Mouse (Mus musculus): Measurements from ENCODE around the gene C330021F23Rik. TPM values are rescaled to one million over a fixed set of nuclear protein-coding genes. Genes with fewer than 3 reads are reported as not detected.
A peak's percentile ranks its signal among the peaks of the same experiment; 100 is the strongest.
"Not testable (repeated sequence)": the region's sequence is repeated elsewhere in the genome, so short reads cannot be mapped to it uniquely, and the experiment has no call there.

Gene C330021F23Rik
- polyA plus RNA-seq, 1 experiment from 2014 or later: 5.4 TPM

DNA sequence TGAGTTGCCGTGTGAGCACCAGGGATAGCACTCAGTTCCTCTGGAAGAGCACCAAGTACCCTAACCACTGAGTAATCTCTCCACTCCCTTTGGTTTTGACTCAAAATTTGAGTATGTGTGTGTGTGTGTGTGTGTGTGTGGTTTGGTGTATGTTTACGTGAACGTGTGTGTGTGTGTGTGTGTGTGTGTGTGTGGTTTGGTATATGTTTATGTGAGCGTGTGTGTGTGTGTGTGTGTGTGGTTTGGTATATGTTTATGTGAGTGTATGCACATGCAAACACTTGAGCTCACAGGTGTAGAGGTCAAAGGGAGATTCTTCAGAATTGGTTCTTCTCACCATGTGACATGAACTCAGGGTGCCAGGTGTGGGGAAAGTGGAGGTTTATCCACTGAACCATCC lies 11.7 kb upstream of the C330021F23Rik start:
- 54% methylated on average over 4 of the region's 4 CpGs for WGBS

DNA sequence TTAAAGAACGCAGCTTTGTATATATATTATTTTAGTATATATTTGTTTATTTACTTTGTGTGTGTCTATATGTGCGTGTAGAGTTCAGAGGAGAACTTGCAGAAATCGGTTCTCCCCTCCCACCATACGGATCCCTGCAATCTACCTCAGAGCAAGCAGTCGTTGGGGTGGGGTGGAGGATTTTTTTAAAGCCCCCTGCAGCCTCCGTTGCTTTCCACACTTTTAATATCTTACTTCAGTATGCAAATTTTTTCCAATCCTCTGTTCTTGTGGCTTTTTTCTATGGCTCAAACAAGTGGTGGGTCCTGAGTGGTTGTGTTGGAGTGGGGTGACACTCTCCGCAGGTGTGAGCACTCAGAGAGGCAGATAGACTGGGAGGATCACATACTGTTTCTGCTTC lies 588 bp downstream of the C330021F23Rik start:
- Histone ChIP-seq H3K9ac (no peak overlapping the region; the same call in 1 of the 2 replicates), H3K27ac (no peak overlapping the region), H3K36me3 (no peaks in the 10 kb centered on the region), H3K4me1 (replicated peaks) (peaks cover 9% of the 10 kb centered on the region), H3K27me3 (no peaks in the 10 kb centered on the region), H3K9me3 (replicated peaks) (no peaks in the 10 kb centered on the region), H3K4me2 (peak overlapping the region; percentile 59), H3K4me3 (peak overlapping the region; percentile 41)
- 14% methylated on average over 7 of the region's 7 CpGs for WGBS
- ATAC-seq (replicated peaks; ENCODE audit: insufficient number of reproducible peaks, insufficient read depth, low FRiP score, low read depth): no peak

More for the DNA sequence above, 11.7 kb upstream of the C330021F23Rik start:
- Histone ChIP-seq H3K4me1 (replicated peaks) (no peaks in the 10 kb centered on the region), H3K27ac (no peak overlapping the region), H3K4me2 (no peak overlapping the region), H3K4me3 (no peak overlapping the region), H3K36me3 (no peaks in the 10 kb centered on the region), H3K9ac (no peak overlapping the region), H3K27me3 (0 out of 2 replicates have a peak, but pooled peaks cover 4% of the 10 kb centered on the region), H3K9me3 (replicated peaks) (no peaks in the 10 kb centered on the region)
- peak; percentile 84 for ATAC-seq (replicated peaks; ENCODE audit: insufficient number of reproducible peaks, insufficient read depth, low FRiP score, low read depth)

DNA sequence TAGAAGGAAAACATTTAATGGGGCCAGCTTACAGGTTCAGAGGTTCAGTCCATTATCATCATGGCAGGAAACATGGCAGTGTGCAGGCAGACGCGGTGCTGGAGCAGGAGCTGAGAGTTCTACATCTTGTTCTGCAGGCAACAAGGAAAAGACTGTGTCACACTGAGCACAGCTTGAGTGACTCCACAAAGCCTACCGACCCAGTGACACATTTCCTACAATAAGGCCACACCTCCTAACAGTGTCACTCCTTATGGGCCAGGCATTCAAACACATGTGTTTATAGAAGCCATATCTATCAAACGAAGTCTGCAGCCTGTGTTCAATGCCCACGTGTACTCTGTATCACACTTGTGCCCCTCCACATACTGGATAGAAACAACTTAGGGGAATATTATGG lies 2.0 kb downstream of the C330021F23Rik start:
- WGBS: 86% methylated on average over 5 of the region's 5 CpGs
- Histone ChIP-seq H3K4me3 (no peak overlapping the region), H3K27me3 (no peaks in the 10 kb centered on the region), H3K4me1 (replicated peaks) (peaks cover 9% of the 10 kb centered on the region), H3K9me3 (replicated peaks) (no peaks in the 10 kb centered on the region), H3K9ac (no peak overlapping the region), H3K4me2 (no peak overlapping the region), H3K36me3 (no peaks in the 10 kb centered on the region), H3K27ac (no peak overlapping the region)
- ATAC-seq (replicated peaks; ENCODE audit: insufficient number of reproducible peaks, insufficient read depth, low FRiP score, low read depth): no peak

DNA sequence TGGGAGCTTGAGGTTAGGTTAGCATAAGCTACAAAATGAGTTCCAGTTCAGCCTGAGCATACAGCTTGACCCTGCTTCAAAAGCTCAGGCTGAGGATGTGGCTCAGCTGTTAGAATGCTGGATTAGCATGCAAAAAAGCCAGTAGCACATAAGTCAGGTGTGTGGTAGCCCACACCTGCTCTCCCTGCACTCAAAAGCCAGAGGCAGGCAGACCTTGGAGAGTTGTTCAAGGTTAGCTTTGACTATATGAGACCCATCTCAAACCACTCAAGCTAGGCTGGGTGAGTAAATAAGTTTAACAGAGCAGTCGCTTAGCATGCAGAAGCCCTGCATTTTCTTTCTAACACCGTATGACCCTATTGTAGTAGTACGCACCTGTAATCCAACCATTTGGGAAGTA lies 6.8 kb downstream of the C330021F23Rik start:
- 89% methylated on average over 3 of the region's 3 CpGs for WGBS
- no peak for ATAC-seq (replicated peaks; ENCODE audit: insufficient number of reproducible peaks, insufficient read depth, low FRiP score, low read depth)

DNA sequence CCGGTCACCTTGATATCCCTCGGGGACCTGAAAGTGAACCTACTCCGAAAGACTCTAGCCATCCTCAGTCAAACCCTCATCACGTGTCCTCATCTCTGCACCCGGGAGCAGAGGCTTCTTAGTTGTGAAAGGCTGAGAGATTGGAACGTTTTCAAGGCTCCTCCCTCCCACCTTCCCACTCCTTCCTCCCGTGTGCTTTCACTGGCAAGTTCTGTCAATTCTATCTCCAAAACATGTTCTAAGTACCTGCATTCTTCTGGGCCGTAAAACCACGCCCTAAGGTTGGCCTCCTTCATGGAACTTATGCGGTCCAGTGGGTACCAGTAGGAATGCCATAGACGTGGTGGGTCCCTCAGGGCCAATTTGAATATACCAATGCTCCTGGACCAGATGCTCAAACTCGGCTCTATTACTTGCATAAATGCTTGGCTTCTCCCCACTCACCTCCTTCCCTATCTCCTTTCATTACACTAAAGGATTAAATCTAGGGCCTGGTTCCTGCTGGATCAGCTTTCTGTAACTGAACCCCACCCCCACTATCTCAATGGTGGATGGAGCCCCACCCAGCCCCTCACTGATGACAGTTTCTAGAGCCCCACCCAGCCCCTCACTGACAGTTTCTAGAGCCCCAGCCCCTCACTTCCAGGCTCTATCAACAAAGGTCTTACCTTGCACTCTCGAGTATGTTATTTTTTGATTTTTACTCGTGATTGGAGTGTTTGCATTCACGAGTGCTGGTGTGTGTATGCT lies 8.6 kb downstream of the C330021F23Rik start:
- no peak for ATAC-seq (replicated peaks; ENCODE audit: insufficient number of reproducible peaks, insufficient read depth, low FRiP score, low read depth)
- 73% methylated on average over 15 of the region's 15 CpGs for WGBS

More for the DNA sequence above, 6.8 kb downstream of the C330021F23Rik start:
- H3K9me3 ChIP-seq (replicated peaks): no peaks in the 10 kb centered on the region
- no peak overlapping the region for H3K27ac ChIP-seq
- no peak overlapping the region for H3K4me2 ChIP-seq
- no peaks in the 10 kb centered on the region for H3K27me3 ChIP-seq
- no peaks in the 10 kb centered on the region for H3K36me3 ChIP-seq
- H3K4me3 ChIP-seq: no peak overlapping the region
- no peak overlapping the region for H3K9ac ChIP-seq
- no peaks in the 10 kb centered on the region for H3K4me1 ChIP-seq (replicated peaks)

DNA sequence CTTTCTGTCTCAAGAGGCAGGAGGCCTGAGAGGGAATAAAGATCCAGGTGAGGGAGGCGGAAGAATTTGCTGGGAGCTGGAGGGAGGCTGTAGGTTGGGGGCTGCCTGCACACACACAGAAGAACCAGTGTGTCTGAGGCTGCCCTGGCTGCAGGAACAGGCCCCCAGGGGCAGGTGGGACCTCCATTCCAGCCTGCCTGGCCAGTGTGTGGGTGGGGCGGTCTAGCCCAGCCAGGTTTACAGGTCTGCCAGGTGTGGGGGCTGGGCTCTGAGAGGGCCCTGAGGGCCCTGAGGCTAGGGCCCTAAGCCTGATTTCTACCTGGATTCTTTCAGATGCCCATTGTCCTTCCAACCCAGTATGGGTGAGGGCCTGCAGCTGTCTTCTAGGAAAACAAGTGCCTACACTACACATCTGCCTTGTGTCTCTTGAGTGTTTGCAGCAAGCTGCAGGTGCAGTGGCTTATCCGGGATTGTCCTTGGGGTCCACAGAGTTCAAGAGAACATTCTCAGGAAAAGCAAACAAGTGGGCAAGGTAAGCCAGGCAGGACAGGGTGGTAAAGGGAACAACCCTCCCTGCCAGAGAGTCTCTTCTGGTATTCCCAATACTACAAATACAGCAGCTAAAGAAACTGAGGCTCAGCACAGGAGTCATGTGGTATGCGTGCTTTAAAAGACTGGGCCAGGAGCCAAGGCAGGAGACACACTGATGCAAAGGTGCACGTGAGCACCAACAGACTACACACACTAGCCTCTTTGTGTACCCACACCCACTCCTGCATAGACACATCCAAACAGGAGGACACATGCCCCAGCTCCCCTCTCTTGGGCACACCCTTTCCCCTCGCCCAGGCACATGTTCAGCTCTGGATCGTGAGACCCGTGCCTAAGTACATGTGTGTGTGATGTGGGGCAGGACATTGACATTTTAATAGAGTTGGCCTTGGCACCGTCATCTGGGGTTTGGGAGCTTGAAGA lies 11.9 kb downstream of the C330021F23Rik start:
- Histone ChIP-seq H3K27ac (no peak overlapping the region), H3K9ac (no peak overlapping the region), H3K27me3 (no peaks in the 10 kb centered on the region), H3K36me3 (no peaks in the 10 kb centered on the region), H3K9me3 (replicated peaks) (no peaks in the 10 kb centered on the region), H3K4me2 (no peak overlapping the region), H3K4me1 (replicated peaks) (no peaks in the 10 kb centered on the region), H3K4me3 (no peak overlapping the region)
- 75% methylated on average over 9 of the region's 9 CpGs for whole genome bisulfite sequencing
- no peak for ATAC-seq (replicated peaks; ENCODE audit: insufficient number of reproducible peaks, insufficient read depth, low FRiP score, low read depth)

More for the DNA sequence above, 8.6 kb downstream of the C330021F23Rik start:
- no peak overlapping the region for H3K4me2 ChIP-seq
- H3K9me3 ChIP-seq (replicated peaks): no peaks in the 10 kb centered on the region
- no peak overlapping the region for H3K4me3 ChIP-seq
- no peak overlapping the region for H3K27ac ChIP-seq
- no peaks in the 10 kb centered on the region for H3K27me3 ChIP-seq
- no peak overlapping the region for H3K9ac ChIP-seq
- H3K36me3 ChIP-seq: no peaks in the 10 kb centered on the region
- H3K4me1 ChIP-seq (replicated peaks): no peaks in the 10 kb centered on the region

DNA sequence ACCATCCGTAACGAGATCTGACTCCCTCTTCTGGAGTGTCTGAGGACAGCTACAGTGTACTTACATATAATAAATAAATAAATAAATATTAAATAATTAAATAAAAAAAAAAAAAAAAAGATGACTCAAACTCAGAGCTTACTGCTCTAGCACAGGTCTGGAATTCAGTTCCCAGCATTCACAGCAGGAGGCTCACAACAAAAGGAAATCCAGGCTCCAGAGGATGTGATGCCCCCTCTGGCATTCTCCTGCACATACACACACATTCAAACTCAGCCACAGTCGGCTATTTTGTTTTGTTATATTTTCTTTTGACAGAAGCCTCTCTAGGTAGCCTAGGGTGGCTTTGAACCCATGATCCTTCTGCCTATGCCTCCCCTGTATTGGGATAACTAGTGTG lies 14.2 kb downstream of the C330021F23Rik start:
- not testable (repeated sequence) for H3K4me3 ChIP-seq; H3K9me3 ChIP-seq (replicated peaks); H3K27ac ChIP-seq; H3K36me3 ChIP-seq; H3K4me2 ChIP-seq; H3K27me3 ChIP-seq; H3K4me1 ChIP-seq (replicated peaks); H3K9ac ChIP-seq; ATAC-seq (replicated peaks; ENCODE audit: insufficient number of reproducible peaks, insufficient read depth, low FRiP score, low read depth)
- 80% methylated on average over 3 of the region's 3 CpGs for WGBS

DNA sequence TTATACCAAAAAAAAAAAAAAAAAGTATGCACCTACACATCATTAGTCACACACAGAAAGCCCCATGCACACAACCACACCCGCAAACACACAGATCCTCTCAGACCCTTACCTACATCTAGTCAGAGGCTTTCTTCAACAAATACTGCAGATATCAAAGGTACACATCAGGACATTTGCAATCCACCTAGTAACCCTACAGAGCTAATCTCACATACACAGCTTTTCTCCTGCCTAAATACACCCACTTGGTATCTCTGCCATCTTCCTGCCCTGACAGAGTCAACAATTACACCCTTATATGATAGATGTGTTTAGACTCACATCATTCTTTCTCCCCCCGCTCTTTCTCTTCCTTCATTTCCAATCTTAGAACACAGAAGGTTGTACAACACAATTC lies 18.7 kb downstream of the C330021F23Rik start:
- H3K4me2 ChIP-seq: no peak overlapping the region
- H3K27me3 ChIP-seq: peaks cover 20% of the 10 kb centered on the region
- peaks cover 11% of the 10 kb centered on the region for H3K4me1 ChIP-seq (replicated peaks)
- H3K4me3 ChIP-seq: no peak overlapping the region
- no peak for ATAC-seq (replicated peaks; ENCODE audit: insufficient number of reproducible peaks, insufficient read depth, low FRiP score, low read depth)
- H3K9me3 ChIP-seq (replicated peaks): no peaks in the 10 kb centered on the region
- no peak overlapping the region for H3K27ac ChIP-seq
- H3K9ac ChIP-seq: no peak overlapping the region
- 87% methylated on average over 2 of the region's 2 CpGs for WGBS
- no peaks in the 10 kb centered on the region for H3K36me3 ChIP-seq

DNA sequence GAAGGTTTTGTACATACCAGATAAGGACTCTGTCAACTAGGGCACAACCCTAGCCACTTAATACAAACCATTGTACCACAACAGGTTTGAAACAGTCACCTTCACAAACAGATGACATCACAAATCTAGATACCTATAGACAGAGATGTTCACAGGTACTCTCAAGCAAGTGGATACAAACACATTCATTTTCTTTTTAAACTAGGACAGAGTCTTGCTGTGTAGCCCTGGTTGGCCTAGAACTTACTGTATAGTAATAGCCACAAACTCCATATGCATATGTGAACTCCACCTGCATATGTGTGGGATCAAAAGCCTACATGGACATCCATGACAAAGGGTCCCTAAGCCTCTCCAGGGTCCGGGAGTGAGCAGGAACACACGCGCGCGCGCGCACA lies 19.2 kb downstream of the C330021F23Rik start, which contains the start of gene Camsap3:
Gene Camsap3 (plus strand): TSS at position 301 of the 398 bp plus-strand sequence.
- no peak for ATAC-seq (replicated peaks; ENCODE audit: insufficient number of reproducible peaks, insufficient read depth, low FRiP score, low read depth)
- Histone ChIP-seq H3K27ac (no peak within 1 kb of the TSS), H3K4me2 (peak within 1 kb of the TSS; percentile 100), H3K36me3 (no peaks in the 10 kb centered on the region), H3K27me3 (peaks cover 20% of the 10 kb centered on the region), H3K9ac (peak within 1 kb of the TSS; percentile 71), H3K4me3 (peak within 1 kb of the TSS; percentile 68), H3K9me3 (replicated peaks) (no peaks in the 10 kb centered on the region), H3K4me1 (replicated peaks) (peaks cover 11% of the 10 kb centered on the region)
- WGBS: 5% methylated on average over 7 of the region's 7 CpGs

DNA sequence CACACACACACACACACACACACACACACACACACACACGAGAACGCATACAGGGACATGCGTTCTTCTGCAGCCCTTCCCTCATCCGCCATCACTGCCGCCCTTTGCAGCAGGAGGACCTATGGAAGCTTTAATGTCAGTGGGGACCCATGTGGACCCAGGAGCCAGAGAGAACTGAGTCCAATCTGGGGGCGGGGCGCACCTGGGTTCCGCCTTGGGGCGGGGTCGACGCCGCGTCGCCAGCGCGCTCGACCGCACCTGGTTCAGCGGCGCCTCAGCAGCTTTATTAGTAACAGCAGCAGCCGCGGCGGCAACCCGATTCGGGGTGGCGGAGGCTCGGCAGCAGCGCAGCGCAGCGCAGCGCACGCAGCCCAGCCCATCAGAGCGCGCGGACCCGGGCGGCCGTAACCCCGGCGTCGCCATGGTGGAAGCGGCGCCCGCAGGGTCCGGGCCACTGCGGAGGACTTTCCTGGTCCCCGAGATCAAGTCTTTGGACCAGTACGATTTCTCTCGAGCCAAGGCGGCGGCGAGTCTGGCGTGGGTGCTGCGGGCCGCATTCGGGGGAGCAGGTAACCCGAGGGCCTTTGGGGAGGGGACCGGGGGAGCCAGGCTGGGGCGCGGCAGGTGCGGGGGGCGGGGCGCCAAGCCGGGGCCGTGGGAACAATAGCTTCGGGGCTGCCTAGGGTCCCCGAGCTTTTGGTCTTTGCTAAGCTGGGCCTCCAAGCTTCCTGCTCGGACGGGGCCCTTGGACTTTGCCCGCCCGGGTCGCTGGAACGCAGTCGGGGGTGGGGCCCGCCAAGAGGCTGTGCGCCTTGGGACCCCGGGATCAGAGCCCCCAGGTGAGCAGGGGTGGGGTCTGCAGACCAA lies 19.8 kb downstream of the C330021F23Rik start:
- Histone ChIP-seq H3K4me2 (peak overlapping the region; percentile 100), H3K36me3 (no peaks in the 10 kb centered on the region), H3K9ac (peak overlapping the region; percentile 71), H3K4me1 (replicated peaks) (peaks cover 11% of the 10 kb centered on the region), H3K4me3 (peak overlapping the region; percentile 68), H3K27me3 (peaks cover 20% of the 10 kb centered on the region), H3K27ac (no peak overlapping the region), H3K9me3 (replicated peaks) (no peaks in the 10 kb centered on the region)
- under 1% methylated on average over 76 of the region's 77 CpGs for WGBS
- no peak; the same call in 1 of the 2 replicates for ATAC-seq (replicated peaks; ENCODE audit: insufficient number of reproducible peaks, insufficient read depth, low FRiP score, low read depth)

Measured in heart, embryonic 15.5 days (tissue).